Mouse (Mus musculus) right cerebral cortex, postnatal 25 days (tissue): Measurements from ENCODE around the gene Atf1.

Experiments used
- DNase-seq: peaks from one replicate; pipeline ENCODE4 v3.0.0; 2022

Gene Atf1

GRCm38 (mm10) chr15:100227663-100228534 lies at the start of gene Atf1:
Gene Atf1, plus strand, starts transcription at chr15:100227819.
- peak; percentile 90 for DNase-seq

GRCm38 (mm10) chr15:100178487-100178886 lies 49.1 kb upstream of the Atf1 start:
- DNase-seq, result no peak

- DNase-seq, result no peak
Observed at GRCm38 (mm10) chr15:100179685-100180084, 47.9 kb upstream of the Atf1 start.

GRCm38 (mm10) chr15:100180221-100180620 lies 47.4 kb upstream of the Atf1 start:
- no peak for DNase-seq

GRCm38 (mm10) chr15:100181841-100182240 lies 45.8 kb upstream of the Atf1 start:
- no peak for DNase-seq

- DNase-seq, result no peak
Observed at GRCm38 (mm10) chr15:100182526-100183280, 44.9 kb upstream of the Atf1 start.

GRCm38 (mm10) chr15:100183510-100183909 lies 44.1 kb upstream of the Atf1 start:
- DNase-seq, result no peak

- no peak for DNase-seq
Observed at GRCm38 (mm10) chr15:100184821-100185496, 42.7 kb upstream of the Atf1 start.

GRCm38 (mm10) chr15:100186234-100186633 lies 41.4 kb upstream of the Atf1 start:
- DNase-seq, result no peak

- DNase-seq, result no peak
Observed at GRCm38 (mm10) chr15:100186882-100187672, 40.5 kb upstream of the Atf1 start.

- DNase-seq, result no peak
Observed at GRCm38 (mm10) chr15:100188542-100188941, 39.1 kb upstream of the Atf1 start.

GRCm38 (mm10) chr15:100188962-100189404 lies 38.6 kb upstream of the Atf1 start:
- DNase-seq, result no peak

GRCm38 (mm10) chr15:100190083-100190482 lies 37.5 kb upstream of the Atf1 start:
- DNase-seq, result no peak

- no peak for DNase-seq
Observed at GRCm38 (mm10) chr15:100198983-100199745, 28.5 kb upstream of the Atf1 start.

- DNase-seq, result no peak
Observed at GRCm38 (mm10) chr15:100199790-100200189, 27.8 kb upstream of the Atf1 start.

- DNase-seq, result no peak
Observed at GRCm38 (mm10) chr15:100201806-100202205, 25.8 kb upstream of the Atf1 start.

GRCm38 (mm10) chr15:100202431-100203015 lies 25.1 kb upstream of the Atf1 start:
- DNase-seq, result peak; percentile 40

- DNase-seq, result no peak
Observed at GRCm38 (mm10) chr15:100204574-100204973, 23.0 kb upstream of the Atf1 start.

GRCm38 (mm10) chr15:100210013-100210412 lies 17.6 kb upstream of the Atf1 start:
- no peak for DNase-seq

- no peak for DNase-seq
Observed at GRCm38 (mm10) chr15:100213339-100213738, 14.3 kb upstream of the Atf1 start.

- DNase-seq, result no peak
Observed at GRCm38 (mm10) chr15:100215092-100215491, 12.5 kb upstream of the Atf1 start.
